Mouse (Mus musculus) c-Kit-positive CD71-negative TER-119-negative erythroid progenitor cells, embryonic 14.5 days (primary cell): ENCODE results near the gene Thrb.

Source experiments
- DNase-seq: peaks from one replicate; pipeline ENCODE4 v3.0.0-alpha.2; 2013; ENCODE audit warnings: low read depth

Gene Thrb

GRCm38 (mm10) chr14:17784207-17784806 lies 124.2 kb downstream of the Thrb start:
- no peak for DNase-seq

DNA sequence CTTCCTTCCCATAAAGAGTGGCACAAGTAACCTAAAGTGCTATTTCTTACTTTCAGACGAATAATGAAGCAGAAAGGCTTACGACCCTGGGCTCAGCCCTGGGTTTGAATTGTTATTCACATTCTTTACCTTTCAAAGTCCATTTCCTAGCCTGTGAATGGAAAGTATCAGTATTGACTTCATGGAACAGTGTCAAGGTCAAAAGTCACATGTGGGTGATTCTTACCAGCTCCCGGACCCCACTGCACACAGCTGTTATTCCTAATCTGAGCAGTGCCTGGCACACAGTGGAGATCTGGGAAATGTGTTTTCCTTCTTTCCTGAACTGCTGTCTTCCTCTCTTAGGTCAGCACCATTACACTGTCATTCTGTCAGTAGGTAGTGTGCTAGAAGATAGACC lies 125.3 kb downstream of the Thrb start:
- DNase-seq: no peak

- DNase-seq: no peak
Observed at GRCm38 (mm10) chr14:17786249-17786648, 126.2 kb downstream of the Thrb start.

DNA sequence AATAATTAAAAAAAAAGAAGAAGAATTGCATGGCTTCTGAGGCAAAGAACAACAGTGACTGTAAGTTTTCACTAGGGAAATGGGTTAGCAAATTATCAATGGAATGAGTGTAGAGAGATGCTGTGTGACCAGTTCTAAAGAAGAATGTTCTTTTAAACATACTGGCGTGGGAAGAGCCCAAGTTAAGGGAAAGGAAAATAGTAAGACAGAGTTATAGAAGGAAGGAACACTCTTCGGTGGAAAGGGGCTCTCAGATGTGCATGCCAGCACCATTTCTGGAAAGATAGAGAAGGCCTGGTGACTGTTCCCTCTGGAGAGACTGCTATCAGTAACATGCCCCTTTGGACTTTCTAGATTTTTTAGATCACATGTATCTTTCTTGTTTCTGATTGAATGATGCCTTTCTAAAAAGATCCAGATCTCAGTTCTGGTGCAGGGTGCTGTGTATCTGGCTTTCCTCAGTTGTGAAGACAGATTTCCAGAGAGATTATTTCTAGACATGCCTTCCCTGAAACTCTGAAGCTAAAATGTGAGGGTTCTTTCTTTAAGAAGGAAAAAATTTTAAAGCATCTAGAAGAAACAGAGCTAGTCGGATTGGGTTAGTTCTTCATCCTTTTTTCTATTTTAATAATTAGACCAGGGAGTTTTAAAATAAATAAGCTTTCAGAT lies 144.0 kb downstream of the Thrb start:
- no peak for DNase-seq

GRCm38 (mm10) chr14:17811051-17811450 lies 151.0 kb downstream of the Thrb start:
- no peak for DNase-seq

DNA sequence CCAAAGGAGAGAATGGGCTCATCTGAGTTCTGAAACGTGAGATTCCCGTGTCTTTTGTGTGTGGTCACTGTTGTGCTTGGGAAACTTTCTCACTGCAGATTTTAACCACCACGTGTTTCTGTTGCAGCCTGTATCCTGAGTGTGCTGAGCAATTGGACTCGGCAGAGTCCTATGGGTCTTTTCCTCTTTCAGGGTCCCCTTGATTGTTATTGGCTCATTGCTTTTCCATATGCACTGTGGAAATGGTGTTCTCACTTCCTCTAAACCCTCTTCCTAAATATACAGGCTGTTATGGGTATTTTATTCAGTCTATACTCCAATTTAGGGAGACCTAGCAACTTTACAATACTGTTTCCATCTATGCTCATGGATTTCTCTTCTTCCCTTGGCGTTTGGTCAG lies 152.4 kb downstream of the Thrb start:
- DNase-seq: no peak

DNA sequence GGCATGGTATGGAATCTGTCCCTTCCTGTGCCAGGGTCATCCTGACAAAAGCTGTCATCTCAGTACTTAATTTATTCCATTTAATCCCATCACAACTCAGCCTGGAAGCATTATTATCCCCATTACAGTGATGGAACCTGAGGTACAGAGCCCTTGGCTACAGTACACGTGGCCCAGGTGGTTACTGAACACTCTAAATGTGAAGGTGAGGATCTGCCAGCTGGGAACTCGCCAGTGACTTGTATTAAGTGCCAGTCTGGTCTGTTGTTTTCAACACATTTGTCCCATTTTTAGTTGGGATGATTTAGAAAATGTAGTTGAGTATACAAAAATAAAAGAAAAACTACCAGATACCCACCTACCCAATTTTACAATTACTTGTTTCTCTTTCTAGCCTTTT lies 155.0 kb downstream of the Thrb start:
- DNase-seq: no peak

DNA sequence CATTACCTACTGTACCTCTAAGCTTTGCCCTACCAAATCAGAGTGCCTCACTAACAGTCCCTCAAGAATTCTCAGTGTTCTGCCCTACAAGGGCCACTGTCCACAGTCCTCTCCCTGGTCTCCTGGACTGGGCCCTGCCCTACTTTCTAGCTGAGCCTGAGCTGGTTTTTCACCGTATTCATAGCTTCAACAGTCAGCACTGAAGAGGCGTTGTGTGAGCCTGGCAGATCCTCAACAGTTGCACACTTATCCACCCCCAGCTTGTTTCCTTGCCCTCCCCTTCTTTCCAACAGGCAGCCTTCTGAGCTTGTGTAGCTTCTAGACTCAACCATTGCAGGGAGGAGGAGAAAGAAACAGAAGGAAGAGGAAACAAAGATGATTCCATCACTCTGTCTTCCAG lies 158.0 kb downstream of the Thrb start:
- DNase-seq: no peak

GRCm38 (mm10) chr14:17822754-17823153 lies 162.7 kb downstream of the Thrb start:
- no peak for DNase-seq

DNA sequence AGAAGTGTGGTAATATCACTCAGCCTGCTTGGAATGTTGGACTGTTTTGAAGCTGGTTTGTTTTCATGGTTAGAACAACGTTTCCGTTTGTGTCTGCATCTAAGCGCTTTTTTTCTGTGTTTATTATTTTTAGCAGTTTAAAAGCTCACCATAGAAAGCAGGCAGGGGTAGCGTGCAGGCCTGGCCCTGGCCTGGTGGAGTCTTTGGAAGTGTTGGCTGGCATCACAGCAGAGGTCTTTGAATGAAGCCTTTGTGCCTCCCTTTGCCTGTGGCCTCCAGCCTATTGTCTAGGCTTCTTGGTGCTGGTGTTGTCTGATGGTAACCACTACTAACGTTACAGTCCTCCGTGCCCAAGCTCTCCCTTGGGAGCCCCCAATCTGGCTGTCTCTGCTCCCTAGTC lies 167.3 kb downstream of the Thrb start:
- DNase-seq: no peak

DNA sequence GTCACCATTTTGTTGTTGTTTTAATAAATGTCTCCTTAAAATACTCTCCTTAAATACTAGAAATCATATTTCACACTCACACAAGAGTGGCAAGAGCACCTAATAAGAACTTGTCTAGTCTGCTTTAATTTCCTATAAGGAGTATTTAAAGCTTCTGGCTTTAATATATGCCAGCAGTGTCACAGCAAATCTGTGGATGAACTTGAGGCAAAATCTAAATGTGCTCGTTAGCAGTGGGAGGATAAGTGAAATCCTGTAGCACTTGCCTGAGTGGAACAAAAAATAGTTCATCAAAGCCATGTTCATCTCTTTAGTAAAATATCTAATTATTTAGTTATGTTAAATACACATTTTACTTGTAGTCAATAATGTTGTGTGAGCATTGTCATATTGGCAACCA lies 175.7 kb downstream of the Thrb start:
- no peak for DNase-seq

- DNase-seq: no peak
Observed at GRCm38 (mm10) chr14:17836766-17837165, 176.7 kb downstream of the Thrb start.

DNA sequence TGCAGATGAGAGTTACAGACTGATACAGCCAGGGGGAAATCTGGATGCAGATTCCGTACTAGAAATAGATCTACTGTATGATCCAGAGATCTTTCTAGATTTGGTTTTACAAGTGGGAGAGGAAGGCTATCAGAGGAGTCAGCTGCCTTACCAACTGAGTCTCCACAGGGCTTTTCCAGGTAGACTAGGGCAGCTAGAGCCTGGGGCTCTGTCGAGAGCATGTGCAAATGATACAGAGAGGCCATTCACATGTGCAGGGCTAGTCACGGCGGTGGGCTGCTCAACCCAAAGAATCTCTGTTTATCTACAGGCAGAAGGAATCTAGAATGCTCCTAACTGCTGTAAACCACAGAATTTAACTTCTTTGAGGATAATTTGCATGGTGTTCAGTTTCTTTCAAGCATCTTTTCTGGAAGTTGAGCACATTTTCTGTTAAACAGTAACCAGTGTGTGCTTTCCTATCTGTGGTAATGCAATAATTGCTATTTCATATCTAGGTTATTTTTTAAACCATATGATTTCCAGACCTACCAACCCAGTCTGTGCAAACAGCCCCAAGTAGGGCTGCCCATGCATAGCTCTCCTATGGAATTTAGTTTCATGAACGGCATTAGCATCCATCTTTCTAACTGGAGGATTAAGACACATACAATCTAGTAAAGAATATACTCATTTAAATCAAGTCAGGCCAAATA lies 185.1 kb downstream of the Thrb start:
- DNase-seq: no peak

DNA sequence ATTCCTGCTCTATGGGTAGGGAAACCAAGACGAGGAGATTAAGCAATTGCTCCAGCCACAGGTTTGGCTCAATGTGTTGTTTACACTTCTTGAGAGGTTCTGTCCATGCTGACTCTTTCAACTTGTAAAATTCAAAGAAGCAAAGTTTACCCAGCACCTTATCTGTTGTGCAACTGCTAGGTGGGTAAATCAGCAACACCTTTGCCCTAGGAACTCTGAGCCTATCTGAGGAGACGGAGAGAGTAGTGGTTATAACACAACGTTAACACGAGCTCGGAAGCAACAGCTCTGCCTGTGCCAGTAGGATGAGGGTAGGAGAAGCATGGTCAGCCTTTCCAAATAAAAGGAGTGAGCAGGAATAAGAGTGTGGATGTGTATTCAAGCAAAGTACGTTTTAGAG lies 185.8 kb downstream of the Thrb start:
- DNase-seq: no peak

DNA sequence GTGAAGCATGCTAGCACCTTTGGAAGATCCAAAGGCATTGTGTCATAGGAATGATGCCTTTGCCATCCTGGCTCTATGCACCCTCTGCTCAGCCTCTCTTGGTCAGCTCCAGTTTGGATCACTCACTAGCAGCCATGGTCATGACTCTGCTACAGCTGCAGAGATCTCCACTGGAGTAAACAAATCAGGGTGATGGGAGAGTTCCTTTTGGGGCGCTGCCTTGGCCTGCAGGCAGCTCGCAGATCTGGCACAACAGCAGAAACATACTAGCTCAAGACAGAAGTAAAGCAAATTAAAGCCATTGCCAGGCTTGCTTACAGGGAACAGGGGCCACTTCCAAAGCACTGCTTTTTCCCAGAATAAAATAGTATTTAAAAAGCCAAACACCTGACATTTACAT lies 186.6 kb downstream of the Thrb start:
- no peak for DNase-seq

- DNase-seq: no peak
Observed at GRCm38 (mm10) chr14:17847211-17847610, 187.2 kb downstream of the Thrb start.

DNA sequence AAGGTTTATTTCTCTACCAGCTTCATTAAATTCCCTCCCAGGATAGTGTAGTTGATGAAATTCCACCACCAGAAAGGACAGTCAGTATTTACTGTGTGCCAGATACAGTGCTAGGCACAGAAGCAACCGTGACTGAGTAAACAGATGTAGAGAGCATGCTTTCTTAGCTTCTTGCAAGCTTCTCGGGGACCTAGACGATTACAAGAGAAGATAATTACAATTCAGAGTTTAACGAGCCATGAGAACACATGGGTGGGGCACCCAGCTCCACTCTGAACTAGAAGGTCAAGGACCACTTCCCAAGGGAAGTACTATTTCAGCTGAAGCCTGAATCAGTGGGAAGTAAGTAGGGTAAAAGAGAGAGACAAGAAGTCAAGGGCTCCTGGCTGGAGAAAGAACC lies 190.3 kb downstream of the Thrb start:
- DNase-seq: no peak

GRCm38 (mm10) chr14:17852236-17852635 lies 192.2 kb downstream of the Thrb start:
- no peak for DNase-seq

- DNase-seq: no peak
Observed at GRCm38 (mm10) chr14:17859790-17860385, 199.8 kb downstream of the Thrb start.

DNA sequence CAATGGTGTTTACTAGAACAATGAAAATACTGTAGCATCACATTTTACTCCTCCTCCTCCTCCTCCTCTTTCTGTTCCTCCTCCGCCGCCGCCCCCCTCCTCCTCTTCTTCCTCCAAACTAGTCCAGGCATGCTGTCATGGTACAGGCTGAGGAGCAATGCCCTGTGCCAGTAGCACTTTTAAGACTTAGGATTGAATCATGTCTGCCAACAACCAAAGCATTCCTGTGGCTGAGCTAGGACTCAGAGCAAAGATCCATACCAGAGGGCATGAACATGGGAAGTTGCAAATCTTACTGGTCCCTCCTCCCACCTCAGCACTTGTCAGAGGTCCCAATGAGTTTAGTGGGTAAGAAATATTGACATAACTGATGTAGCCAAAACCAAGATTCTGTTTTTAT lies 202.6 kb downstream of the Thrb start:
- no peak for DNase-seq

DNA sequence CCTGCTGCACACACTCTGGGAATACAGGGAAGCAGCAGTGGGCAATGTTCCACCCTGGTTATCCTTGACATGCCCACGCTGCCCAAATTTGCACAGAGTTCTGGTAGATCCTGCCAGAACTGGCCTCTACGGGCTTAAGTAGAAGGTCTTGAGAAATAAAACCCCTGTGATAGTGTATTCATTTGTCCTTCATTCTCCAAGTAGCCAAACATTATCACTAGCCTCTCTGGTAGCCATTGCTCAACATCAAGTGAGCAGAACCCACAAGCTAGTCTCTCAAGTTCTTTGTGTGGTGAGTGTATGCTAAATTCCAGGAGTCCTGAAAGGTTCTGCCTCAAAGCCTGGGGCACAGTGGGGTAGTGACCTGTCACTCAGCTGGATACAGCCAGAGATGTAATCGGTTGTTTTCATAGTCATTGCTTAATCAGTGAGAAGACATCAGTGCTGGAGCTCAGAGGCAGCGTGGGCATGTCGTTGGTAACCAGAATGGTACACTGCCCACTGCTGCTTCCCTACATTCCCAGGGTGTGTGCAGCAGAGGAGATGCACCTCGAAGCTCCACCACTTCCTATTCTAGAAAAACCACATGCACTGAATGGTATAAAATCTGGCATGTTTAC lies 203.8 kb downstream of the Thrb start:
- no peak for DNase-seq

- DNase-seq: no peak
Observed at GRCm38 (mm10) chr14:17868326-17868725, 208.3 kb downstream of the Thrb start.

DNA sequence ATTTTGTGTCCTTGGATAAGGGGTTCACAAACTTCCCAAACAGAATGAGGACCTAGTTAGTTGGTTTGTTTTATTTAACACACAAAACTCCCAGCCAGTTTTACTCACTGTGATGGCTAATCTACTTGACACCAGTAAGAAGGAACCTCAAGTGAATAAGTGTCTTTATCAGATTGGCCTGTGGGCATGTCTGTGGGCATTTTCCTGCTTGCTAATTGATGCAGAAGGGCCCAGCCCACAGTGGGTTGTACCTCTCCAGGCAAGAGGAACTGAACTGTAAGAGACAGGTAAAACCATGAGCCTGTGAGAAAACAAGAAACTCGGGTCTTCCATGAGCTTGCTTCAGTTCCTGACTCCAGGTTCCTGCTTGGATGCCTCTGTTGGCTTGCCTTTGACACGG lies 215.9 kb downstream of the Thrb start:
- no peak for DNase-seq
